Mouse (Mus musculus): ENCODE measurements around the gene Sephs2.

GRCm38 (mm10) chr7:127223106-127223505, 50.7 kb downstream of the Sephs2 start:
- TF ChIP-seq POLR2A (IDR thresholded peaks at IDR 0.05; ENCODE audit: borderline replicate concordance, extremely low read depth, low read depth, low read length) (no peak), CTCF (IDR thresholded peaks at IDR 0.05; ENCODE audit: insufficient read depth, low read length) (no peak)

All from lung, adult 2 months (tissue).